Mouse (Mus musculus) kidney, postnatal 0 days (tissue): ENCODE data around the gene Kcnip2. TPM values are rescaled to one million over a fixed set of nuclear protein-coding genes. Genes with fewer than 3 reads are reported as not detected.

Source experiments
- ATAC-seq: fragments of 200-750 bp; cut with Nextera tagmentation; replicated peaks from 2 replicates; pipeline ENCODE4 v1.8.0; 2017; ENCODE audit warnings: low read depth, moderate number of reproducible peaks, moderate TSS enrichment, moderate library complexity; ENCODE audit not compliant: low FRiP score
- DNase-seq: peaks from one replicate; pipeline ENCODE4 v3.0.0-alpha.2; 2016; ENCODE audit warnings: low spot score
- H3K27ac ChIP-seq: fragments of 300-500 bp; sonication (generic); 2 replicates; pipeline ENCODE4 v1.5.1; 2014; ENCODE audit warnings: mild to moderate bottlenecking
- H3K27me3 ChIP-seq: fragments of 300-500 bp; sonication (generic); 2 replicates; pipeline ENCODE4 v1.6.1; 2014; ENCODE audit warnings: low read length, mixed read lengths; ENCODE audit not compliant: insufficient read depth
- H3K36me3 ChIP-seq: fragments of 300-500 bp; sonication (generic); 2 replicates; pipeline ENCODE4 v1.6.1; 2014; ENCODE audit warnings: low read length, mixed read lengths; ENCODE audit not compliant: insufficient read depth
- H3K4me1 ChIP-seq: fragments of 300-500 bp; sonication (generic); replicated peaks from 2 replicates; pipeline ENCODE4 v1.6.1; 2014; ENCODE audit warnings: antibody characterized with exemption, low read length, mixed read lengths; ENCODE audit not compliant: insufficient read depth
- H3K4me2 ChIP-seq: fragments of 300-500 bp; sonication (generic); 2 replicates; pipeline ENCODE4 v1.6.1; 2014; ENCODE audit warnings: mild to moderate bottlenecking, low read length, moderate library complexity, mixed read lengths
- H3K4me3 ChIP-seq: fragments of 300-500 bp; sonication (generic); replicated peaks from 2 replicates; pipeline ENCODE4 v1.5.1; 2014; ENCODE audit warnings: low read depth, low read length
- H3K9ac ChIP-seq: fragments of 300-500 bp; sonication (generic); 2 replicates; pipeline ENCODE4 v1.6.1; 2014; ENCODE audit warnings: low read depth, low read length
- H3K9me3 ChIP-seq: fragments of 300-500 bp; sonication (generic); replicated peaks from 2 replicates; pipeline ENCODE4 v1.6.1; 2016; ENCODE audit warnings: low read length, inconsistent platforms, mixed read lengths
- CTCF ChIP-seq: IDR thresholded peaks from 2 replicates; pipeline ENCODE4 v1.5.1; 2016; ENCODE audit warnings: antibody characterized with exemption, low read depth, mild to moderate bottlenecking, moderate library complexity
- WGBS: fragments of 180-500 bp; shearing (Covaris S2); extraction: QIAGEN DNeasy Blood & Tissue Kit; methylation state at CpG from one replicate; pipeline ENCODE4 v1.1.7; 2014; 5-methylcytosine and 5-hydroxymethylcytosine counted together
- polyA plus RNA-seq: library from polyadenylated mRNA; unstranded; fragments of >200 nt; fragmentation: Nextera tagmentation; extraction: Ambion mirVana; gene quantifications from 2 replicates; pipeline ENCODE4 v1.2.1, GENCODE M21; 2015

The Kcnip2 gene
- polyA plus RNA-seq, 1 experiment from 2014 or later = 1.5 TPM

- H3K4me3 ChIP-seq = no peak overlapping the region
- no peaks in the 10 kb centered on the region for H3K9me3 ChIP-seq
- ATAC-seq = no peak
- no peak overlapping the region for H3K27ac ChIP-seq
- no peak for TF ChIP-seq CTCF
- no peaks in the 10 kb centered on the region for H3K36me3 ChIP-seq
- DNase-seq = no peak
- no peak overlapping the region for H3K9ac ChIP-seq
- H3K4me2 ChIP-seq = no peak overlapping the region
- H3K4me1 ChIP-seq = no peaks in the 10 kb centered on the region
- H3K27me3 ChIP-seq = no peaks in the 10 kb centered on the region
- WGBS = 74% methylated on average over 5 of the region's 5 CpGs
Observed at GRCm38 (mm10) chr19:45827125-45827524, 11.3 kb upstream of the Kcnip2 start.

DNA sequence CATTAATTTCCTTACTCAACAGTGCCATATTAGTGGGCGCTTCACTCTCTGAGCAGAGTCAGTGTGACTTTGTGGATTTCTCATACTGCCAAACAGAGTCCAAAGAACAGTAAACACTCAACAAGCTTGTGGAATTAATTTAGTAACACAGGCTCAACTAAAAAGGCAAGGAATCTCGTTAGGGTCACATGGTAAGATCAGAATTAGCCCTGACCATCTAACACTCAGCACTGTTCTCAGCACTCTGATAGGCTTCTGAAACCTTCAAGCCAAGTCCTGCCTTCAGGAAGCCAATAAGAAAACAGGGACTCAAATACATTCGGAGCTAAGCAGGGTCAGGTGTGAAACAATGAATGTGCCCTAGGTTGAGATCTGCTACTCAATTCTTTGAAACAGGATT, 10.3 kb upstream of the Kcnip2 start:
- Histone ChIP-seq H3K4me3 (no peak overlapping the region), H3K27me3 (no peaks in the 10 kb centered on the region), H3K27ac (no peak overlapping the region), H3K9ac (no peak overlapping the region), H3K36me3 (no peaks in the 10 kb centered on the region), H3K9me3 (no peaks in the 10 kb centered on the region), H3K4me1 (no peaks in the 10 kb centered on the region), H3K4me2 (no peak overlapping the region)
- TF ChIP-seq CTCF = no peak
- ATAC-seq = no peak
- no peak for DNase-seq
- WGBS = 74% methylated on average over 3 of the region's 3 CpGs

DNA sequence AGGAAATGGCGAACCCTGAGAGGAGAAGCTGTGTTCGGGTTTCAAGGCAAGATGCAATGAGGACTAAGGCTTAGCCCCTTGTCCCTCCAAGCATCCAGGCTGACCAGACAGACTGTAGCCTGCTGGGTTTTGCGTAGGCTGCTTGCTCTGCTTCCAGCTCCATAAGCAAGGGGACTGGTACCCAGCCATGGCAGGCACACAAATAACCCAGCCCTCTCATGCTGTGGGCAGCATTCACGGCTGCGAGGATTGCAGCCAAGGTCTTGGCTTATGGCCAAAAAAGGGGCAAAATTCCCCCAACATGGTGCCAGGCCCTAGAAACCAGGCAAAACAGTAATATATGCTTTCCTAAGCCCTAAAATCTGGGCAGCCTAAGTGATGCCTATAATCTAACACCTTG, 6.0 kb upstream of the Kcnip2 start:
- 76% methylated on average over 5 of the region's 5 CpGs for WGBS
- no peaks in the 10 kb centered on the region for H3K36me3 ChIP-seq
- no peaks in the 10 kb centered on the region for H3K9me3 ChIP-seq
- no peak overlapping the region for H3K4me3 ChIP-seq
- DNase-seq = no peak
- H3K4me1 ChIP-seq = peaks cover 15% of the 10 kb centered on the region; the same call in 1 of the 2 replicates
- H3K4me2 ChIP-seq = no peak overlapping the region
- H3K9ac ChIP-seq = no peak overlapping the region
- H3K27me3 ChIP-seq = no peaks in the 10 kb centered on the region
- ATAC-seq = no peak
- no peak overlapping the region for H3K27ac ChIP-seq
- no peak for TF ChIP-seq CTCF

GRCm38 (mm10) chr19:45817816-45818490, 2.1 kb upstream of the Kcnip2 start:
- ATAC-seq (no peak), DNase-seq (no peak)
- TF ChIP-seq CTCF = no peak
- Histone ChIP-seq H3K4me1 (peaks cover 31% of the 10 kb centered on the region), H3K9me3 (no peaks in the 10 kb centered on the region), H3K4me3 (no peak overlapping the region), H3K27ac (no peak overlapping the region), H3K4me2 (no peak overlapping the region), H3K27me3 (no peaks in the 10 kb centered on the region), H3K36me3 (no peaks in the 10 kb centered on the region), H3K9ac (no peak overlapping the region)
- 59% methylated on average over 11 of the region's 11 CpGs for WGBS

DNA sequence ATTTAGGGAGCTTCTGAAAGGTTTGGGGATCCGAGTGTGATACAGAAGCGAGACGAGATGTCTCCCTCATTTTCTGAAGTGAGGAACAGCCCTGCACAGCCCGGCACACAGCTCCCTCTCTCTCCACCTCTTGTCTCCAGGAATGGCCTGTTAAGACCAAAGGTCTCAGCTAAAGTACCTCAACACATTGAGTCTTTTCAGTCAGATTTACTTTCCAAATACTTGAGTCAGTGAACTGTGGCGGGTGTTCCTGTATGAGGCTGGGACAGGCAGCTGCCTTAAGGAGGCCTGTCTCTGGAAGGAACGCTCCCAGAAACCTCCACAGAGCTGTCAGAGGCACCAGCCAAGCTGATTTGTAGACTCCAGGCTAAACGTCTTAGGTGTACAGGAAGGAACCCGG, 866 bp upstream of the Kcnip2 start:
- H3K27ac ChIP-seq = peak overlapping the region; percentile 54
- TF ChIP-seq CTCF = no peak
- H3K27me3 ChIP-seq = no peaks in the 10 kb centered on the region
- DNase-seq (peak; percentile 62), ATAC-seq (0 out of 2 replicates have a peak, but pooled peaks have one; percentile 15)
- WGBS = 10% methylated on average over 8 of the region's 8 CpGs
- H3K9me3 ChIP-seq = no peaks in the 10 kb centered on the region
- peak overlapping the region; percentile 36; the same call in 1 of the 2 replicates for H3K4me3 ChIP-seq
- H3K9ac ChIP-seq = no peak overlapping the region
- H3K36me3 ChIP-seq = no peaks in the 10 kb centered on the region
- peak overlapping the region; percentile 82 for H3K4me2 ChIP-seq
- peaks cover 36% of the 10 kb centered on the region for H3K4me1 ChIP-seq

DNA sequence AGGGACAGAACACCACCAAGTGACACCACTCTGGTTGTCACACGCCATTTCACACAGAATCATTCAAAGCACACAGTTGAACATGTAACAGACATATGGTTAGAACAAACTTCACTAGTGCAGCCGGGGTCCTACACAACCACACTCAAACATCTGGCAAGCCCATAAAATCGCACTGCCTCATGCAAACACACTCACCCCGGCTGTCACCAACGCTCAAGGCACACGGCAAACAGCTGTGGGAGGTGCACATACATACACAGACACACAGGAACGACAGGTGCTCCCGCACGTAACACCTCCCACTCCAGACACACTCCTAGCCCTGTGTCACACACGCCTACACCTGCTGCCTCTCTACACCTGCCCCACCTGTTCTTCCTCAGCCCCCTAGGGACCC, 691 bp downstream of the Kcnip2 start:
- H3K27ac ChIP-seq = no peak overlapping the region
- H3K36me3 ChIP-seq = no peaks in the 10 kb centered on the region
- no peaks in the 10 kb centered on the region for H3K27me3 ChIP-seq
- ATAC-seq = no peak
- TF ChIP-seq CTCF = no peak
- H3K4me2 ChIP-seq = peak overlapping the region; percentile 82
- H3K4me3 ChIP-seq = peak overlapping the region; percentile 36
- H3K4me1 ChIP-seq = peaks cover 36% of the 10 kb centered on the region
- H3K9me3 ChIP-seq = no peaks in the 10 kb centered on the region
- DNase-seq = no peak
- WGBS = 38% methylated on average over 10 of the region's 10 CpGs
- H3K9ac ChIP-seq = no peak overlapping the region

GRCm38 (mm10) chr19:45813801-45814200, 2.1 kb downstream of the Kcnip2 start:
- Histone ChIP-seq H3K36me3 (no peaks in the 10 kb centered on the region), H3K9me3 (no peaks in the 10 kb centered on the region), H3K4me3 (no peak overlapping the region), H3K27me3 (no peaks in the 10 kb centered on the region), H3K9ac (no peak overlapping the region), H3K27ac (no peak overlapping the region), H3K4me1 (peaks cover 36% of the 10 kb centered on the region), H3K4me2 (no peak overlapping the region)
- TF ChIP-seq CTCF = no peak
- DNase-seq (peak; percentile 78), ATAC-seq (peak; percentile 48; the same call in 1 of the 2 replicates)
- WGBS = 12% methylated on average over 12 of the region's 12 CpGs
